Mouse (Mus musculus) hindbrain, embryonic 10.5 days (tissue): ENCODE measurements around the gene Shank2. TPM values are rescaled to one million over a fixed set of nuclear protein-coding genes. Genes with fewer than 3 reads are reported as not detected.

Experiments used
- DNase-seq: peaks from one replicate; pipeline ENCODE4 v3.0.0-alpha.2; 2017; ENCODE audit warnings: low spot score
- H3K27ac ChIP-seq: fragments of 300-500 bp; sonication (generic); 2 replicates; pipeline ENCODE4 v1.5.1; 2016; ENCODE audit warnings: mild to moderate bottlenecking, moderate library complexity
- H3K27me3 ChIP-seq: fragments of 300-500 bp; sonication (generic); 2 replicates; pipeline ENCODE4 v1.6.1; 2016; ENCODE audit warnings: mild to moderate bottlenecking; ENCODE audit not compliant: poor library complexity, insufficient read depth, severe bottlenecking
- H3K36me3 ChIP-seq: fragments of 300-500 bp; sonication (generic); 2 replicates; pipeline ENCODE4 v1.6.1; 2016; ENCODE audit warnings: mild to moderate bottlenecking, moderate library complexity
- H3K4me1 ChIP-seq: fragments of 300-500 bp; sonication (generic); replicated peaks from 2 replicates; pipeline ENCODE4 v1.6.1; 2016; ENCODE audit warnings: mild to moderate bottlenecking
- H3K4me3 ChIP-seq: fragments of 300-500 bp; sonication (generic); 2 replicates; pipeline ENCODE4 v1.5.1; 2016; ENCODE audit warnings: mild to moderate bottlenecking, moderate library complexity
- H3K9me3 ChIP-seq: fragments of 300-500 bp; sonication (generic); 2 replicates; pipeline ENCODE4 v1.6.1; 2016; ENCODE audit warnings: mild to moderate bottlenecking, moderate library complexity
- WGBS: fragments of 180-500 bp; shearing (Covaris S2); methylation state at CpG from one replicate; pipeline ENCODE4 v1.1.7; 2016; 5-methylcytosine and 5-hydroxymethylcytosine counted together
- polyA plus RNA-seq: library from polyadenylated mRNA; unstranded; fragments of >200 nt; fragmentation: Nextera tagmentation; extraction: Ambion mirVana; gene quantifications from 2 replicates; pipeline ENCODE4 v1.2.1, GENCODE M21; 2016

The Shank2 gene
- polyA plus RNA-seq = 0.95 and 1.6 TPM in 2 replicates

DNA sequence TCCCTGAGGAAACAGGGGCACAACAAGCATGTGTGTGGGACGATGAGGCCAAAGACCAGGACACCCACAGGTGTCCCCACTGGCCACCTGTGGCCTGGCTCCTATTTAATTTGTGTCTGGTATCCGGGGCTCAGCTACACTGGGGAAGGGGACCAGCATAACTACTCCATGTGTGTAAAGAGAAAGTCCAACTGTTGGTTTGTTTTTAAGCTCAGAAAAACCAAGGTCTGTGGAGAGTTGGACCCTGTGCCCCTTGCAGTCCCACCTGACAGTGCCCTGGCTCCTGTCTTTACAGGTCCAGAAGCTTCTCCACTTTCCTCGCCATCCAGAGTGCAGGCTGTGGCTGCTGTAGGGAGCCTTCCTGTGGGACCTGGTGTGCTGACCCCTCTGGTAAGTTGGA is at the start of gene Shank2:
TSS of gene Shank2 (plus strand) at position 301 of the 400 bp plus-strand sequence.
- Histone ChIP-seq H3K4me3 (no peak within 1 kb of the TSS), H3K36me3 (no peaks in the 10 kb centered on the region), H3K27ac (no peak within 1 kb of the TSS), H3K4me1 (no peaks in the 10 kb centered on the region), H3K9me3 (peaks cover 5% of the 10 kb centered on the region; the same call in 1 of the 2 replicates), H3K27me3 (no peaks in the 10 kb centered on the region)
- no peak for DNase-seq
- WGBS = 79% methylated on average over 3 of the region's 3 CpGs

DNA sequence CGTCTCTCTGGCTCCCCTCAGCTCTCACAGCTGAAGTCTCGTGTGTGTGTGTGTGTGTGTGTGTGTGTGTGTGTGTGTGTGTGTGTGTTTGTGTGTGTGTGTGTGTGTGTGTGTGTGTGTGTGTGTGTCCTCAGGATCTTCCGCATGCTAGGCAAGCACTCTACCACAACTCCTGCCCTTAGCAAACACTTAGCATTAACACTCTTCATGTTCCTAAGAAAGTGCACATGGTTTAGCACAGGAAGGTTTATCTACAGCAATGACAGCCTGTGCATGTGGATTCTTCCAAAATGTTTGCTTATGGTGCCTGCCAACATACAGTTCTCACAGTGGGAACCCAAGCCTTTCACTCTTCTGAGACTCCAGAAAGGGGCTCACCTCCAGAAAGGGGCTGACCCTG is 49.6 kb upstream of the Shank2 start:
- Histone ChIP-seq H3K27ac (no peak overlapping the region), H3K27me3 (no peaks in the 10 kb centered on the region), H3K4me1 (no peaks in the 10 kb centered on the region), H3K9me3 (0 out of 2 replicates have a peak, but pooled peaks cover under 1% of the 10 kb centered on the region), H3K4me3 (no peak overlapping the region), H3K36me3 (no peaks in the 10 kb centered on the region)
- no peak for DNase-seq
- WGBS = 78% methylated on average over 3 of the region's 3 CpGs

DNA sequence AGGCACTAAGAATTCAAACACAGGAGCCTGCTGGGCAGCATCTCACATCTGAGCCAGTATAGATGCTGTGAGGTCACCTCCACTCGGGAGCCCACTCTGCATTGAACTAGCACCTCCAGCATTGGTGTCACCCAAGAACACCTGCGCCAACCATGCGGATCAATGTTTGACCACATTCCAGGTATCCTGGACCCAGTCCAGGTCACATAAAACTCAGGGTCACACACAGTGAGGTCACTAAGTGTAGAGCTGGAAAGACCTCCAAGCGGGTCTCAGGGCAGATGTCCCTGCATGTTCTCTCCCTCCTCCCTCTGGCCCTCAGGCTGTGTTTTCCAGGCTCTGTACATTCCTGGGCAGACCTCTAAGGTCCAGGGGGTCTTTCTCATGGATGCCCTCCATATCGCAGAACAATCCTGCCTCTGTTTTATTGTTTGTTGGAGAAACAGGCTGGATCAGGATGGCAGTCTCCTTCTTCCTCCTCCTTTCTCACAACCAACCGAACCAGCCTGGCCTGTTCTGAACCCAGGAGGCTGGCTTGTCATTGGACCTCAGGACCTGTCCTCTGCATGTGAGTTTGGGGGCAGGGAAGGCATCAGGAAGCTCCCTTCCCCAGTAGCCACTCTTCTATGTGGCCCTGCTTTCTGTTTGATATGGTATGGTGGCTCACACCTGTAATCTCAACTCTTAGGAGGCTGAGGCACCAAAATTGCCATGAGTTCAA is 45.0 kb upstream of the Shank2 start:
- WGBS = 85% methylated on average over 6 of the region's 6 CpGs
- no peak for DNase-seq

DNA sequence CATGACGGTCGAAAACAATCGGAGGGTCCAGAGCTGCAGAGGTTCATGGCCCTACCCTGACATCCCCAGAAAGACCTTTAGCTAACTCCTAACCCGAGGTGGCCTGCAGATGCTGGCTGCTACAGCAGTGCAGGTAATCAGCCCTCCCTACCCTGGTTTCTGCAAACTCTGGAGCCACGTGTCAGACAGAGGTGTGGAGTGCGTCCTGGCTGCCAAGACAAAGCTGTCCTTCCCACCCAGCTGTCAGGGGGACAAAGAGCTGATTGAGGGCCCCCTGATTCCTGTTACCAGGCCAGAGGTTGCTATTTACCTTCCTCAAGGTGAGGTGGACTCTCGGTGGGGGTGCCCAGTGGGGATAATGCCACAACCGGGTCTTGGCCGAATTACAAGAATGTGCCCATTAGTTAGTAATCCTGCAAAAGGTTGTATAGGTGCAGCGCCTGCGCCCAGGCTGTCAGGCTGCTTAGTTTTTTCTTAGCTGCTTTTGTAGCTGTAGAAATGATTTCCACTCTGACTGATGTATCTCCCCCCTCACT is 43.6 kb upstream of the Shank2 start:
- no peak for DNase-seq
- Histone ChIP-seq H3K27ac (no peak overlapping the region), H3K9me3 (no peaks in the 10 kb centered on the region), H3K27me3 (no peaks in the 10 kb centered on the region), H3K4me1 (peaks cover 13% of the 10 kb centered on the region; the same call in 1 of the 2 replicates), H3K36me3 (no peaks in the 10 kb centered on the region), H3K4me3 (no peak overlapping the region)
- 57% methylated on average over 11 of the region's 11 CpGs for WGBS

More for the DNA sequence above, 45.0 kb upstream of the Shank2 start:
- Histone ChIP-seq H3K36me3 (no peaks in the 10 kb centered on the region), H3K4me1 (peaks cover 13% of the 10 kb centered on the region; the same call in 1 of the 2 replicates), H3K27ac (no peak overlapping the region), H3K9me3 (no peaks in the 10 kb centered on the region), H3K27me3 (no peaks in the 10 kb centered on the region), H3K4me3 (no peak overlapping the region)

DNA sequence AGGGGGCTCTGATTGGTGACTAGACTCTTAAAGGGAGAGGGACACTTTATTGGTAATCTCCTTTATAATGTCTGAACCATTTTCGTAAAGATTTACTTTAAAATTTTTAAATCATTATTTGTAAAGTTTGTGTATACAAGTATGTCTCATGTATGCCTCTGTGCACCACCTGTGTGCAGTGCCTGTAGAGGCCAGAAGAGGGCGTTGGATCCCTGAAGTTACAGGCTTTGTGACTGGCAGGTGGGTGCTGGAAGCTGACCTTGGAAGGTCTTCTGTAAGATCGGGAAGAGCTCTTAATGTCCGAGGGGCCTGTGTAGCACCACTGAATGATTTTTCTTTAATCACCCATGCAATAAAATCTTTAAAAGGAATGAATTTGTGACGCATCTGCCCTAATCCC is 37.9 kb upstream of the Shank2 start:
- Histone ChIP-seq H3K9me3 (no peaks in the 10 kb centered on the region), H3K4me3 (no peak overlapping the region), H3K27ac (no peak overlapping the region), H3K36me3 (no peaks in the 10 kb centered on the region), H3K27me3 (no peaks in the 10 kb centered on the region), H3K4me1 (0 out of 2 replicates have a peak, but pooled peaks cover 3% of the 10 kb centered on the region)
- DNase-seq = no peak
- 86% methylated on average over 5 of the region's 5 CpGs for whole genome bisulfite sequencing

DNA sequence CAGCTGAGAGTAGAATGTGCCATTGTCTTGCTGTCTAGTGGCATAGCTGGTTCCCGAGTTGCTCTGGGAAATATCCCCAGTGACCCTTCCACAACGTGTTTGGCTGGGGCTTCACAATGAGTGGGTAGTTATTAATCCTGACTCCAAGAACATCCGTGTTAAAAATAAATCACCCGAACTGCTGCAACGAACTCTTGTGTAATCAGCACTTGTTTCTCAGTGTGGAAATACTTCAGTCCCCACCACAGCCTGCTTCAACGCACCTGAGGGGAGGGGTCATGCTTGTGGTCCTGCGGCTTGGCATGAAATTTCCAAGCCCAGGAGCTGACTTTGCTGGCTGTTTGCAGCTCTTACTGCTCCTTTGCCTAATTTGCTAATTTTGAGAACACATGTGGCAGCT is 35.1 kb upstream of the Shank2 start:
- 83% methylated on average over 7 of the region's 7 CpGs for WGBS
- Histone ChIP-seq H3K9me3 (no peaks in the 10 kb centered on the region), H3K27me3 (no peaks in the 10 kb centered on the region), H3K36me3 (no peaks in the 10 kb centered on the region), H3K27ac (no peak overlapping the region), H3K4me3 (no peak overlapping the region), H3K4me1 (no peaks in the 10 kb centered on the region)
- DNase-seq = no peak

DNA sequence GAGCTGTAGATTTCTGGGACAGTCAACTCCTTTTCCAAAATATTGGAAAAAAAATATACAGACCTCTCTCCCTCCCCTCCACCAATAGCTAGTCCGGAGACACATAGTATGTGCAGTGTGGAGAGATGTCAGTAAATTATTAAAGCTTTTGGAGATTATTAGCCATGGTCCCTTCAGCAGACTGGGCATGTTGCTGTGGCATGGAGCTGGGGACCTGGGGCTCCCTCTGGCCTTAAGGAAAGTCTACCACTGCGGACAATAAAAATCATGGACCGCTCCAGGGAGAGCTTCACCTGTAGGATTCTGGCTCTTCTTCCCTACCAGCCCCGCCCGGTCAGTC is 24.3 kb upstream of the Shank2 start:
- DNase-seq = no peak
- Histone ChIP-seq H3K9me3 (no peaks in the 10 kb centered on the region), H3K4me3 (peak overlapping the region; percentile 63), H3K27me3 (peaks cover 94% of the 10 kb centered on the region), H3K36me3 (no peaks in the 10 kb centered on the region), H3K4me1 (peaks cover 20% of the 10 kb centered on the region), H3K27ac (no peak overlapping the region)
- WGBS = 19% methylated on average over 5 of the region's 5 CpGs

DNA sequence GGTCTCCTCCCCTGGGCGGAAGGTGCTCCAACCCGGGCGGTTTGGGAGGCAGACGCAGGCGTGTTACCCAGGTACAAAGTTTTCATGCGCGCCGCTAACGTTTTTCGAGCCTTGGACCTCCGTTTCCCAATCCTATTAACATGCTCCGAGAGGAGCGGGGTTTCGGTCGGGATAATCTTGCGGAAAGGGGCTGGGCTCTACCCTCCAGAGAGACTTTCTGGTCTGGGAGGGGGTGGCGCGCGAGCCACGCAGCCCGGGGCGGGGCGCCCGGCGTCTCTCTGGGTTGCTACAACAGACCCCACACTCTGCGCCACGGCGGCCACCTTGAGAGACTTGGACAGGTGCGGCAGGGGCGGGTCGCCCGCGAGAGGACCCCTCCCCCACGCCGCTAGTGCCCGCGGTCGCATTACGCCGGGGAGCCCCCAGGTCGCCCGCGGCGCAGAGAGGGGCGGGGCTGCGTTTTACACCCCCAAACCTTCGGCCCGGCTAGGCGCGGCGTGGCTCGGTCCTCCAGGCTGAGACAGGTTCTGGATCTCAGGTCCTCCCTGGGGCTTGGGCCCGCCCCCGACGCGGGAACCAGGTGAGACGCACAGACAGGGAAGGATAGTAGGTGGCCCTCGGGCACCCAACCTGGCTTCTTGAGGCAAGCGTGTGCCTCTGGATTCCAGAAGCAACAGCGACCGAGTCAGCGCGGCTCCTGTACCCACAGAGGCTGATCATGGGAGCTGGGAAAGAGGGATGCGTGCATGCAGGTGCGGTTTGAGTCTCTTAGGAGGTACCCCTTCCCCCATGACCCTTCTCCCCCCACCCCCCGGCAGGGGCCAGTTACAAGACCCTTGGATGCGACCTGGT is 23.7 kb upstream of the Shank2 start:
- peak overlapping the region; percentile 8; the same call in 1 of the 2 replicates for H3K27ac ChIP-seq
- H3K4me3 ChIP-seq = peak overlapping the region; percentile 63
- no peaks in the 10 kb centered on the region for H3K36me3 ChIP-seq
- WGBS = 1% methylated on average over 67 of the region's 67 CpGs
- H3K9me3 ChIP-seq = no peaks in the 10 kb centered on the region
- peak; percentile 28 for DNase-seq
- H3K4me1 ChIP-seq = peaks cover 20% of the 10 kb centered on the region
- H3K27me3 ChIP-seq = peaks cover 93% of the 10 kb centered on the region

DNA sequence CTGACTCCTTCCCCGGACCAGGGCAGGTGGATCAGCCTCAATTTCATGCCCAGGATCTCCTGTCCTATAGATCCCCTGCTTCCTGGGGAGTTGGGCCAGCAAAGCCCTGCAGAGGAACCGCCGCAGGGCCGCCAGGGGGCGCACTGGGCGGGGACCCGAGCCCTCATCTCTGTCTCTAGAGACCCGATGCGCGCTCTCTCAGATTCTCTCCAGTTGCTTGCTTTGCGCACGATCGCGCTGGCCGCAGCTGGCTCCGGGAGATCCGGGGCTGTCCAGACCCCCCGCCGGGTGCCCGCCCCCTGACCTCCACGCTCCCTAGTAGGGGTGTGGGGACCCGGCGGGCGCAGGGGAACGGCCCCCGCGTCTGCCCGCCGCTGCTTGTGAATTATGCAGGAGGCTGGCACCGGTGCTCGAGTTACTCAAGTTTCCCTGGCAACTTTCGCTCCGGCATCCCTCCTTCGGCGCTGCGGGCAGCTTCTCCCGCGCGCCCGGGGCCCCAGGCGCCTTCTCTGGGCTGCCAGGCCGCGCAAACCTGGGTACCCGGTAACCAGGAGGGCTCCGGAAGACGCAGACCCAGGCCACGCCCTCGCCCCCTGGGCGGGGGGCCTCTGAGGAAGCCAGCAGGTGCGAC is 22.9 kb upstream of the Shank2 start:
- H3K27me3 ChIP-seq = peaks cover 85% of the 10 kb centered on the region
- H3K4me1 ChIP-seq = peaks cover 20% of the 10 kb centered on the region
- H3K9me3 ChIP-seq = no peaks in the 10 kb centered on the region
- peak overlapping the region; percentile 71 for H3K27ac ChIP-seq
- under 1% methylated on average over 50 of the region's 50 CpGs for WGBS
- peak; percentile 82 for DNase-seq
- peak overlapping the region; percentile 63 for H3K4me3 ChIP-seq
- no peaks in the 10 kb centered on the region for H3K36me3 ChIP-seq

DNA sequence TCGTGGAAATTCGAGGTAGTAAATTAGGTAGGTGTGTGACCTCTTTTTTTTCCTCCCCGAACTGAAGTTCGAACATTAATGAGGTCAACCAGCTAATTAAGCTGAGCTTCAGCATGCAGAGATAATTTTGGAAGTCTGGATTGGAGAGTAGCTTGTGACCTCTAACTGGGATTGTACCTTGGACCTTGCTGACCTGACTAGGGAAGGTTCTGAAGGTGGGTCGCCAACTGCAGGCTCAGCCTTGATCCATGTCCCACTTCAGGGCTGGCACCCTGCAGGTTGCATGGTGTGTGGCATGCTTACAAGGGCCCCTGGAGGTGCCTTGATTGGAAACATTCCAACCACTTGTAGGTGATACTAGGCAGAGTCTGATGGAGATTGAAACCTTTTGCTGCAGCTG is 21.7 kb upstream of the Shank2 start:
- Histone ChIP-seq H3K4me1 (peaks cover 20% of the 10 kb centered on the region), H3K9me3 (no peaks in the 10 kb centered on the region), H3K4me3 (no peak overlapping the region), H3K27ac (no peak overlapping the region), H3K36me3 (no peaks in the 10 kb centered on the region), H3K27me3 (peaks cover 76% of the 10 kb centered on the region)
- 64% methylated on average over 5 of the region's 5 CpGs for WGBS
- DNase-seq = no peak

DNA sequence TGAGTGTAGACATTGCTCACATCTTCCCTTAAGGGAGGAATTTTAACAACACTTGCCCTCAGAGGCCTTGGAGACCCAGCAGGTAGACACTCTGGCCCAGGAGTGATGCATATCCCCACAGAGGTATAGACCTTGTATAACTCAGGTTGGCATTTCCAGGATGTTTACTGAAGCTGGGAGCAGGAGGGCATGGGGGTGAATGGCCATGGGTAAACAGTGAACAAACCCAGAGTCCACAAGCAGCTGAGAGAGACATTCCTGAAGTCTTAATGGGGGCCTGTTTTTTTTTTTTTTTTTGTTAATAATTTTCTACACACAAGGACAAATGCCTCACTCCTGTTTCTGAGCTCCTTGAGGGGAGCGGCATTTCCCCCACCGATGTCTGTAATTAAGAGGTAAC is 15.4 kb upstream of the Shank2 start:
- Histone ChIP-seq H3K36me3 (no peaks in the 10 kb centered on the region), H3K27ac (no peak overlapping the region), H3K4me1 (no peaks in the 10 kb centered on the region), H3K9me3 (no peaks in the 10 kb centered on the region), H3K4me3 (no peak overlapping the region), H3K27me3 (peaks cover 14% of the 10 kb centered on the region)
- 92% methylated on average over 2 of the region's 2 CpGs for WGBS
- no peak for DNase-seq

DNA sequence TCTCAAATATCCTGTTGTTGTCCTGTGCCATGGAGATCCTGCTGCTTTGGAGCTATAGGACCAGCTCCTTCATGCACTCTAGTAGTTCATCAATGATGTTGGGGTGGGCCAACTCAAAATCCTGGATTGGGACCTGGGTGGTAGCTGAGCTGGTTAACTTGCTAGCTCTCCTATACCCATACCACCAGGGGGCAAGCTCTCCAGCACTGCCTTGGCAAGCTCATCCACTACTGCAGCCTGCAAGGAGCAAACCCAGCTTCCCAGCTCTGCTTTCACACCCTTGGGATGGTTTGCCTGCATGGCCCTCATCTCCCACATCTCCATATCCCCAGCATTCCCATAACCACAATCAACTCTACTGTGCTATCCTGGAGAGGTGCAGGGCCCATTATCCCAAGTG is 10.6 kb upstream of the Shank2 start:
- H3K36me3 ChIP-seq = no peaks in the 10 kb centered on the region
- no peak overlapping the region for H3K4me3 ChIP-seq
- H3K4me1 ChIP-seq = no peaks in the 10 kb centered on the region
- H3K27me3 ChIP-seq = no peaks in the 10 kb centered on the region
- H3K9me3 ChIP-seq = no peaks in the 10 kb centered on the region
- no peak for DNase-seq
- no peak overlapping the region for H3K27ac ChIP-seq
